ENCODE assay signal across 27 mouse cellular contexts in genomic region chr17:44584781-44585180, GRCm38 (mm10).
DNase-seq lines count a peak whose midpoint lies in the region; ATAC-seq lines count a peak whose summit lies in the region.
"Had no signal": no experiment of that assay in that cellular context is flagged by ENCODE, and none has a peak within 500 bp of the region (broad histone marks: within the 10 kb centered on the region; RNA-seq: fewer than 3 reads in every experiment).

No protein-coding gene starts in this region.

- DNase-seq in heart, adult 11 months = peak; percentile 71
- DNase-seq in lung, postnatal 36 days = peak; percentile 24
- no peak for DNase-seq in lung, postnatal 25 days (ENCODE audit: low spot score)
- peak; percentile 72 for DNase-seq in NIH3T3 (ENCODE audit: low read depth)
- peak; percentile 74 for DNase-seq in fat pad, adult 2 months (ENCODE audit: extremely low read depth, low read depth, low spot score)
- no peak for DNase-seq in right cerebral cortex, postnatal 4 days
- DNase-seq: adrenal gland, adult 2 months; adrenal gland, postnatal 14 days; B cell, adult 2 months; cerebellum, adult 11 months; cerebellum, adult 2 months; cerebellum, adult 9-11 months; cerebellum, postnatal 25 days; gastrocnemius, postnatal 10 days; gastrocnemius, postnatal 36 days; heart, adult 2 months had no signal

- no peak overlapping the region for H3K27ac ChIP-seq in heart, embryonic 11.5 days (ENCODE audit: low read depth, low read length)
- no peak overlapping the region for H3K27ac ChIP-seq in intestine, embryonic 15.5 days
- H3K27ac ChIP-seq: embryonic facial prominence, embryonic 12.5 days; embryonic facial prominence, embryonic 15.5 days; forebrain, embryonic 12.5 days; forebrain, embryonic 15.5 days; heart, adult 2 months; heart, embryonic 10.5 days; hindbrain, embryonic 12.5 days; hindbrain, embryonic 15.5 days had no signal

- H3K36me3 ChIP-seq in heart, embryonic 11.5 days (ENCODE audit: control insufficient read depth, insufficient read depth, low read length) = no peaks in the 10 kb centered on the region
- H3K36me3 ChIP-seq in intestine, embryonic 15.5 days = no peaks in the 10 kb centered on the region
- H3K36me3 ChIP-seq: embryonic facial prominence, embryonic 12.5 days; embryonic facial prominence, embryonic 15.5 days; forebrain, embryonic 12.5 days; forebrain, embryonic 15.5 days; G1E; heart, embryonic 10.5 days; hindbrain, embryonic 12.5 days; hindbrain, embryonic 15.5 days had no signal

- no peak overlapping the region for H3K4me2 ChIP-seq in heart, embryonic 11.5 days
- H3K4me2 ChIP-seq in intestine, embryonic 15.5 days (replicated peaks) = no peak overlapping the region
- H3K4me2 ChIP-seq: embryonic facial prominence, embryonic 12.5 days; embryonic facial prominence, embryonic 15.5 days; forebrain, embryonic 12.5 days; forebrain, embryonic 15.5 days; hindbrain, embryonic 12.5 days; hindbrain, embryonic 15.5 days had no signal

- H3K9me3 ChIP-seq in heart, embryonic 11.5 days (replicated peaks; ENCODE audit: control insufficient read depth, low read length) = no peaks in the 10 kb centered on the region
- H3K9me3 ChIP-seq in intestine, embryonic 15.5 days = no peaks in the 10 kb centered on the region
- H3K9me3 ChIP-seq: embryonic facial prominence, embryonic 12.5 days; embryonic facial prominence, embryonic 15.5 days; forebrain, embryonic 12.5 days; forebrain, embryonic 15.5 days; heart, embryonic 10.5 days; hindbrain, embryonic 12.5 days; hindbrain, embryonic 15.5 days had no signal

- H3K9ac ChIP-seq in heart, embryonic 11.5 days (ENCODE audit: low read depth, low read length) = no peak overlapping the region
- H3K9ac ChIP-seq in intestine, embryonic 15.5 days = no peak overlapping the region
- H3K9ac ChIP-seq: embryonic facial prominence, embryonic 12.5 days; embryonic facial prominence, embryonic 15.5 days; forebrain, embryonic 12.5 days; forebrain, embryonic 15.5 days; hindbrain, embryonic 12.5 days; hindbrain, embryonic 15.5 days had no signal

- 80% methylated on average over 6 of the region's 6 CpGs for WGBS in heart, embryonic 11.5 days (ENCODE audit: insufficient replicate concordance)
- 65% methylated on average over 6 of the region's 6 CpGs for WGBS in intestine, embryonic 15.5 days

- H3K4me1 ChIP-seq in heart, embryonic 11.5 days (ENCODE audit: control insufficient read depth, insufficient read depth, low read length) = no peaks in the 10 kb centered on the region
- H3K4me1 ChIP-seq in intestine, embryonic 15.5 days (replicated peaks) = no peaks in the 10 kb centered on the region
- H3K4me1 ChIP-seq: embryonic facial prominence, embryonic 15.5 days; forebrain, embryonic 15.5 days; heart, embryonic 10.5 days; hindbrain, embryonic 15.5 days had no signal

- ATAC-seq in heart, embryonic 11.5 days (replicated peaks; ENCODE audit: insufficient number of reproducible peaks, low FRiP score, low TSS enrichment) = no peak
- ATAC-seq in intestine, embryonic 15.5 days = no peak
- ATAC-seq: forebrain, embryonic 15.5 days; intestine, embryonic 16.5 days had no signal

- H3K27me3 ChIP-seq in heart, embryonic 11.5 days (ENCODE audit: control insufficient read depth, insufficient read depth, low read length) = no peaks in the 10 kb centered on the region; the same call in 1 of the 2 replicates
- H3K27me3 ChIP-seq in intestine, embryonic 15.5 days (replicated peaks) = no peaks in the 10 kb centered on the region
- H3K27me3 ChIP-seq: embryonic facial prominence, embryonic 12.5 days; embryonic facial prominence, embryonic 15.5 days; forebrain, embryonic 12.5 days; forebrain, embryonic 15.5 days; hindbrain, embryonic 12.5 days; hindbrain, embryonic 15.5 days had no signal

- H3K4me3 ChIP-seq in heart, embryonic 11.5 days (ENCODE audit: low read depth, low read length) = no peak overlapping the region
- no peak overlapping the region for H3K4me3 ChIP-seq in intestine, embryonic 15.5 days (replicated peaks)
- H3K4me3 ChIP-seq: embryonic facial prominence, embryonic 12.5 days; embryonic facial prominence, embryonic 15.5 days; forebrain, embryonic 12.5 days; forebrain, embryonic 15.5 days; heart, adult 2 months; heart, embryonic 10.5 days; hindbrain, embryonic 12.5 days; hindbrain, embryonic 15.5 days had no signal

Comparison
In these comparisons a context has a peak if more than half of its experiments do, and no peak if none do; other contexts are left out.
1. DNase-seq: peak in heart, adult 11 months (single experiment), lung, postnatal 36 days (single experiment), NIH3T3 (single experiment) and fat pad, adult 2 months (single experiment); none in lung, postnatal 25 days (single experiment) and right cerebral cortex, postnatal 4 days (single experiment).